Mouse (Mus musculus): ENCODE results near the gene Gm45618. TPM values are rescaled to one million over a fixed set of nuclear protein-coding genes. Genes with fewer than 3 reads are reported as not detected.

Gm45618 gene
- polyA plus RNA-seq, 1 experiment from 2014 or later: not detected

DNA sequence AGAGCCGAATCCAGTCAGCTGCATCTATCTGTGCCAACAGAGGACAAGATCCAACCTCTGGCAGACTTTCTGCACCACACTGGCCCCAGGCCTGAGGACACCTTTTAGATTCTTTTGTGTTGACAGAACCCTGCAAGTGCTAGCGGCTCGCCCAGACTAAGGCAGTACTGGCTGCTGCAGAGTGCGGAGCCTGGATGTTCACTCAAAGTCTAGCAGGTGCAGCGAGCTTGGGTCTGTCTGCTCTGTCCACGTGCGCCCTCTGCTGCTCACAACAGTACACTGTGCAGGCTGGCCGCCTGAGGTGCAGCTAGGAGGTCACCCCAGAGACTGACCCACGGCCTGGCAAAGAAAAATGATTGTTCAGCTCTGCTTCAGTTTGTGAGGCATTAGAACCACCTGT, 22.8 kb downstream of the Gm45618 start:
- 10% methylated on average over 9 of the region's 9 CpGs for WGBS
- Histone ChIP-seq H3K9me3 (ENCODE audit: control insufficient read depth, low read length) (no peaks in the 10 kb centered on the region), H3K27ac (ENCODE audit: low read depth, low read length) (no peak overlapping the region), H3K9ac (ENCODE audit: low read length) (no peak overlapping the region), H3K4me3 (ENCODE audit: low read depth, low read length) (no peak overlapping the region), H3K4me2 (no peak overlapping the region), H3K27me3 (ENCODE audit: control insufficient read depth, insufficient read depth, low read length) (peaks cover 16% of the 10 kb centered on the region), H3K36me3 (ENCODE audit: control insufficient read depth, insufficient read depth, low read length) (no peaks in the 10 kb centered on the region), H3K4me1 (ENCODE audit: control insufficient read depth, insufficient read depth, low read length) (peaks cover 21% of the 10 kb centered on the region)
- ATAC-seq (ENCODE audit: low FRiP score) (peak; percentile 51), DNase-seq (ENCODE audit: low spot score, missing footprints) (peak; percentile 95)

DNA sequence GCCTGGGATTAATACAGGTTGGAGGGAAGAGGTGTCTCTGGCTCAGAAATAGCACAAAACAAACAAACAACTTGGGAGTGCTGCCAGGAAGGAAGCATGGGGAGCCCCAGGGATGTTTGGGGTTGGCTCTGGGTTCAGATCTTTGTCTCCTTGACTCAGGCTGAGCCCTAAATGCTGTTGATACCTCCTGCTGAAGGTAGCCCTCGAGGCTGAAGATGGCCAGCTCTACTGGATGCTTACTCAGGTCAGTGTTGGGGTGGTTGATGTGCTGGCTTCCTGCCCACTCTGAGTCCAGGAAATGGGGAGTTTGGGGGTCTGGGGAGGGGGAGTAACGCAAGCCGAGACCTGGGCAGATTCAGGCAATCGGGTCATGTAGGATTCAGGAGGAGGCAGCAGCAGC, 23.8 kb downstream of the Gm45618 start:
- ATAC-seq (ENCODE audit: low FRiP score) (no peak), DNase-seq (ENCODE audit: low spot score, missing footprints) (no peak)
- Histone ChIP-seq H3K27ac (ENCODE audit: low read depth, low read length) (no peak overlapping the region), H3K27me3 (ENCODE audit: control insufficient read depth, insufficient read depth, low read length) (peaks cover 16% of the 10 kb centered on the region), H3K9ac (ENCODE audit: low read length) (no peak overlapping the region), H3K36me3 (ENCODE audit: control insufficient read depth, insufficient read depth, low read length) (no peaks in the 10 kb centered on the region), H3K4me1 (ENCODE audit: control insufficient read depth, insufficient read depth, low read length) (peaks cover 31% of the 10 kb centered on the region), H3K4me3 (ENCODE audit: low read depth, low read length) (no peak overlapping the region), H3K4me2 (no peak overlapping the region), H3K9me3 (ENCODE audit: control insufficient read depth, low read length) (no peaks in the 10 kb centered on the region)
- WGBS: 91% methylated on average over 4 of the region's 4 CpGs

DNA sequence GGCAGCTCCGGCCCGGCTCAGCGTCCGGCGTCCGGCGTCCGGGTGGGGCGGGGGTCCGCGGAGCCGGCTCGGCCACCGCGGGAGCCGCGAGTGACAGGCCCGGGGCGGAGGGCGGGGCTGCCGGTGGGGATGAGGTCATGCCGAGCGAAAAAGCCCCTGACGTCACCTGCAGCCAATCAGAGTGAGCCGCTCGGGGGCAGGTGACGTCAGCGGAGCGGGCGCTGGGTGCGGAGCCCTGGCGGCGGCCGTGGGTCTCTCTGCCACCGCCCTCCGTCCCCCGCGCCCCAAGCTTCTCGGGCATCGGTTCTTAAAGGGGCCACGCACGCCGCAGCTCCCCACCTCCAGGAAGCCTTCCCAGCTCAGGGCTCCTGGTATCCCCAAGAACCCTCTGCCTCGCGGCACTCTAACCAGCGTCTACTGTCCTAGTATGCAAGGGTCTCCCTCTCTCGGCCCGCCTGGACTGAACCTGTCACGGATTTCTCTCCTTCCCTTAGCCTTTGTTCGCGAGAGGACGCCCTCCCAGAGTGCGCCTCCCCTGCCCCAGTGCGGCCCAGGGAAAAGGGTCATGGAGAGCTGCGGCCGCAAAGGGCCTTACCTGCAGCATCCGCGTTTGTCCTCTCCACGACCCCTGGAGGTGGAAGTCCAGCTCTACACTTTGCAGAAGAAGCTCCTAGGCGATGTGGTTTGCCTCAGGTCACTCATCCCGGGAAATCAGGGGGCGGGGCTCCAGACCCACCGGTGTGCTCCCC, 25.2 kb downstream of the Gm45618 start, which contains the start of gene Dusp8:
TSS of gene Dusp8 (minus strand) at position 661 of the 749 bp plus-strand sequence.
- peak within 1 kb of the TSS; percentile 89 for H3K4me3 ChIP-seq (ENCODE audit: low read depth, low read length)
- H3K4me2 ChIP-seq: peak within 1 kb of the TSS; percentile 96
- peaks cover 16% of the 10 kb centered on the region for H3K27me3 ChIP-seq (ENCODE audit: control insufficient read depth, insufficient read depth, low read length)
- H3K9me3 ChIP-seq (ENCODE audit: control insufficient read depth, low read length): no peaks in the 10 kb centered on the region
- H3K9ac ChIP-seq (ENCODE audit: low read length): peak within 1 kb of the TSS; percentile 88
- ATAC-seq (ENCODE audit: low FRiP score): peak; percentile 90
- WGBS: 1% methylated on average over 62 of the region's 63 CpGs
- peak within 1 kb of the TSS; percentile 57 for H3K27ac ChIP-seq (ENCODE audit: low read depth, low read length)
- H3K4me1 ChIP-seq (ENCODE audit: control insufficient read depth, insufficient read depth, low read length): peaks cover 38% of the 10 kb centered on the region
- H3K36me3 ChIP-seq (ENCODE audit: control insufficient read depth, insufficient read depth, low read length): no peaks in the 10 kb centered on the region
- DNase-seq (ENCODE audit: low spot score, missing footprints): peak; percentile 99

DNA sequence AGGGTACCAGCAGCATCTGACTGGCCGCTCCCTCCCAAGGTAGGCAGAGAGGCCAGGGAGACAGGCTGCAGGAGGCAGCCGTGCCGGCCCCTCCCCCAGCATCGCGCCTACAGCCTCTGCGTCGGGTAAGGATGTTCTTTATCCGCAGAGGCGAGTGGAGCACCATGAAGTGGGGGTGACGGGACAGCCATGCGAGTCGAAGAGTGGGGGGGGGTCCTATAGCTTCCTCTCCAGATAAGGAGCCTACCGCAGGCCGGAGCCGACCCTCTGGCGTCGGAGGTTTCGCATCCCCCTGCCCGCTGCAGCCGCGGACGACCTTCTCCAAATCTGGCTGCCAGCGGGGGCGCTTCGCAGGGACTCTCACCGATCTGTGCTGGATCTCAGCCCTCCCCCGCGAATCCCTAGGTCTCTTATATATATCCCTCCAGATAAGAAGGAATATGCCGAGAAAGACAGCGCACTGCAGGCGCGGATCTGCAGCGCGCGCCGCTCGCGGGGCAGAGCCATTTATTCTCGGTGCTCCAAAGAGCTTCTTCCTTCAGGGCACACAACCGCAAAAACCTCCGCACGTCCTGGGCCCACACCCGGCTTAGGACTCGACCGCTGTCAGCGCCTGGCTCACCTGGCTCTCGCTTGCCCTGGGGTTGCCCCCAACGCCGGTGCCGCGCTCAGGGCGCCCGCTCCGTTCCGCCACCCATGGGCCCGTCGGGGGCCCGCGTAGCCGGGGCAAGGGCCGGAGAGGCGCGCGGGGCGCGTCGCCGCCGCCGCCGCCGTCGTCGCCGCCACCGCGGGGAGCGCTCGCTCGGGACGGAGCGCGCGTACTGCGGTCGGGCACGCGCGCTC, 26.0 kb downstream of the Gm45618 start:
- H3K9ac ChIP-seq (ENCODE audit: low read length): peak overlapping the region; percentile 88
- WGBS: under 1% methylated on average over 89 of the region's 89 CpGs

DNA sequence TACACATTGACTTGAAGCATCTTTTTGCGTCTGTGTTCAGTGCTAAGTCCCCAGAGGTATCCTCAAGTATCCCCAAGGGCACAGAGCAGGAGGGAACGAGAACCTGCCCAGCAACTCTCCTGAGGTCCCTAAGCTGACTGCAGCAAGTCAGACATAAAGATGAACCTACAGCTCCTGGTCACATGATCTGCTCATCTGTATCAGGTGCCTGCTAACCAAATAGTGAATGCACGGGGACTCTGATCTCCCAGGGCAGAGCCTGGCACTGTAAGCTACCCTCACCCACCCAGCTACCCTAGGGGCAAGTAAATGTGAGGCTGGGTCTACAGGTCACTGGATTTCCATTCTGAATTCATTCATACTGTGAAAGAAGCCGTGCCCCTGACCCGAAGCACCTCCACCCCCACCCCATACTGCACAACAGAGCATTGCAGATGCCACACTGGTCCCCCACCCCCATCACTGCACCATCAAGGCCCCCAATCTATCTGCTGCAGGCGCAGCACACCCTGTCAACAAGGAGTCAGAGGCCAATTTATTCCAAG, 26.8 kb downstream of the Gm45618 start:
- no peak for DNase-seq (ENCODE audit: low spot score, missing footprints)
- WGBS: 26% methylated on average over 6 of the region's 6 CpGs
- Histone ChIP-seq H3K4me2 (peak overlapping the region; percentile 96), H3K36me3 (ENCODE audit: control insufficient read depth, insufficient read depth, low read length) (no peaks in the 10 kb centered on the region), H3K27me3 (ENCODE audit: control insufficient read depth, insufficient read depth, low read length) (peaks cover 16% of the 10 kb centered on the region), H3K27ac (ENCODE audit: low read depth, low read length) (no peak overlapping the region), H3K4me3 (ENCODE audit: low read depth, low read length) (peak overlapping the region; percentile 89), H3K9ac (ENCODE audit: low read length) (peak overlapping the region; percentile 88), H3K4me1 (ENCODE audit: control insufficient read depth, insufficient read depth, low read length) (peaks cover 52% of the 10 kb centered on the region), H3K9me3 (ENCODE audit: control insufficient read depth, low read length) (no peaks in the 10 kb centered on the region)
- no peak for ATAC-seq (ENCODE audit: low FRiP score)

More for the DNA sequence above, 26.0 kb downstream of the Gm45618 start:
- peak overlapping the region; percentile 50 for H3K27ac ChIP-seq (ENCODE audit: low read depth, low read length)
- H3K4me3 ChIP-seq (ENCODE audit: low read depth, low read length): peak overlapping the region; percentile 89
- DNase-seq (ENCODE audit: low spot score, missing footprints) (peak; percentile 93), ATAC-seq (ENCODE audit: low FRiP score) (peak; percentile 51)
- H3K27me3 ChIP-seq (ENCODE audit: control insufficient read depth, insufficient read depth, low read length): peaks cover 16% of the 10 kb centered on the region
- H3K4me1 ChIP-seq (ENCODE audit: control insufficient read depth, insufficient read depth, low read length): peaks cover 44% of the 10 kb centered on the region
- no peaks in the 10 kb centered on the region for H3K36me3 ChIP-seq (ENCODE audit: control insufficient read depth, insufficient read depth, low read length)
- H3K4me2 ChIP-seq: peak overlapping the region; percentile 96
- no peaks in the 10 kb centered on the region for H3K9me3 ChIP-seq (ENCODE audit: control insufficient read depth, low read length)

DNA sequence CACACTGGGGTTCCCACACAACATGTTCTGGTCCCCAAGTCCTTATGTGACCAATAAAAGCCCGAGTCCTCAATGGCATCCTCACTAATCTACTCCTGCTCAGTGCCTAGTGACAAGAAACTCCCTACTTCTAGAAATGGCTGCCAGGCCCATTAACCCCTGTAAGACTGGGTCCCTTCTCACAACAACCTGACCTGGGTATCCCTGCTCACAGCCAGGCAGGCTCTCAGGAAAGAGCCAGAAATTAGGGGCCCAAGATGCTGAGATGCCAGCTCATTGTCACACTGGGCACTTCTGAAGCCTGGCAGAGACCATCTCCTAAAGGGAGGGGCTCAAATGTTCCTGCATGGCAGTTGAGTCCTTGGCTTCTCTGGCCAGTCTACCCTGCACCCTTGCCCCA, 27.5 kb downstream of the Gm45618 start:
- Histone ChIP-seq H3K4me3 (ENCODE audit: low read depth, low read length) (no peak overlapping the region; the same call in 1 of the 2 replicates), H3K9me3 (ENCODE audit: control insufficient read depth, low read length) (no peaks in the 10 kb centered on the region), H3K4me1 (ENCODE audit: control insufficient read depth, insufficient read depth, low read length) (peaks cover 59% of the 10 kb centered on the region), H3K9ac (ENCODE audit: low read length) (peak overlapping the region; percentile 30), H3K27ac (ENCODE audit: low read depth, low read length) (no peak overlapping the region), H3K27me3 (ENCODE audit: control insufficient read depth, insufficient read depth, low read length) (peaks cover 16% of the 10 kb centered on the region), H3K36me3 (ENCODE audit: control insufficient read depth, insufficient read depth, low read length) (no peaks in the 10 kb centered on the region; the same call in 1 of the 2 replicates), H3K4me2 (peak overlapping the region; percentile 96)
- DNase-seq (ENCODE audit: low spot score, missing footprints) (no peak), ATAC-seq (ENCODE audit: low FRiP score) (no peak)
- 58% methylated on average over 1 of the region's 1 CpGs for WGBS

DNA sequence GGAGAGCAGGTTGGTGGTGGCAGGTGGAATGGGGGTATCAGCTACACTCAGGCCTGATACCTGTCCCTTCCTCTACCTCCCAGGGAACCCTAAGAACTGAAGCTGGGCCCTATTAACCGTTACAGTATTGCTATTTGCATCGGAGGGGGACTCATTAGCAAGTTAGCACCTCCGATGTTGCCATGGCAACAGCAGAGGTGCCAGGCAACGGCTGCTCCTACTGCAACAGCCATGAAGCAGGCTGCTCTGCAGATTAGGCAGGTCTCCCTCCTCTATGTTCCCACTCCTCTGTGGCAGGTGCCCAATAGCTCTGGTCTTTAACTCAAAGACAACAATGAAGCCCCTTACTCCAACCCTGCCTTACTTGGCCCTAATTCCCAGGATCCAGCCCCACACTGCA, 28.7 kb downstream of the Gm45618 start:
- Histone ChIP-seq H3K36me3 (ENCODE audit: control insufficient read depth, insufficient read depth, low read length) (no peaks in the 10 kb centered on the region; the same call in 1 of the 2 replicates), H3K4me3 (ENCODE audit: low read depth, low read length) (no peak overlapping the region), H3K4me1 (ENCODE audit: control insufficient read depth, insufficient read depth, low read length) (peaks cover 57% of the 10 kb centered on the region), H3K27me3 (ENCODE audit: control insufficient read depth, insufficient read depth, low read length) (peaks cover 7% of the 10 kb centered on the region), H3K9ac (ENCODE audit: low read length) (peak overlapping the region; percentile 35; the same call in 1 of the 2 replicates), H3K27ac (ENCODE audit: low read depth, low read length) (no peak overlapping the region), H3K9me3 (ENCODE audit: control insufficient read depth, low read length) (no peaks in the 10 kb centered on the region), H3K4me2 (peak overlapping the region; percentile 96)
- DNase-seq (ENCODE audit: low spot score, missing footprints): no peak
- no peak for ATAC-seq (ENCODE audit: low FRiP score)
- 6% methylated on average over 4 of the region's 4 CpGs for WGBS

DNA sequence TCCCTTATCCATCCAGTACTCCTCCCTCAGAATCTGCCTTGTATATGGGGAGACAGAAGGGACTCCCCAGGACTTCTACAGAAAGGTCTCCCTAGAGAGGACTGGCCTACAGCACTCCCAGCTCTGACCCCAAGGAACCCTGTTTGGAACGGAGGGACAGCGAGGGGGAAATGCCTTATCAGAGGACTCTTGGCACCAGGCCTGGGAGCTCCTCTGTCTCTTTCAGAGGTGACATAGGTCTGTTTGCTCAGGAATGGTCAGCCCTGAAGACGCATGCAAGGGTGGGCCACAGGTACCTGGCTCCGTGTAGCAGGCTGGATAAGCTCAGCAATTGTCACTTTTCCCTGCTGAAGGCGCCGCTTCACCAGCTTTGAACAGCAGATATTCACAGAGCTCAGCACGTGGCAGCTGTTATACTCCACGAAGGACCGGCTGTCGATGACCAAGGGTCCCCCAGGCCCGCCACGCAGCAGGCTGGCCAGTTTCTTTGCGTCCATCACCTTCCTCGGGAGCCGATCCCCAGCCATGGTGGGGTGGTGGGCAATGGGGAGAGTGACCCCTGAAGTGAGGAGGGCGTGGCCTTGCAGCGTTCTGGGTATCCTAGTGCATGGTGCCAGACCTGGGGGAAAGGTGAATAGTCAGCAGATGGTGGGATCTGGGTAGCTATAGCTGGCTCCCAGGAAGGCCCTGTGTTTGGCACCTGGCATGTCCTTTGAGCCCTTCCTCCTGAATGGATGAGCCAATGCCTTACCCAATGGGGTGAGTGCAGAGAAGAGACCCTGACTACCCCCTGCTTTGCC, 30.7 kb downstream of the Gm45618 start:
- Histone ChIP-seq H3K4me3 (ENCODE audit: low read depth, low read length) (no peak overlapping the region), H3K4me2 (no peak overlapping the region; the same call in 1 of the 2 replicates), H3K36me3 (ENCODE audit: control insufficient read depth, insufficient read depth, low read length) (peaks cover 4% of the 10 kb centered on the region), H3K9ac (ENCODE audit: low read length) (peak overlapping the region; percentile 45), H3K27me3 (ENCODE audit: control insufficient read depth, insufficient read depth, low read length) (no peaks in the 10 kb centered on the region; the same call in 1 of the 2 replicates), H3K4me1 (ENCODE audit: control insufficient read depth, insufficient read depth, low read length) (peaks cover 53% of the 10 kb centered on the region), H3K27ac (ENCODE audit: low read depth, low read length) (peak overlapping the region; percentile 68), H3K9me3 (ENCODE audit: control insufficient read depth, low read length) (no peaks in the 10 kb centered on the region)
- WGBS: 59% methylated on average over 17 of the region's 17 CpGs
- ATAC-seq (ENCODE audit: low FRiP score) (no peak), DNase-seq (ENCODE audit: low spot score, missing footprints) (no peak)

Measured in midbrain, embryonic 11.5 days (tissue).